ENCODE assay signal across 10 mouse cellular contexts in the genomic region with DNA sequence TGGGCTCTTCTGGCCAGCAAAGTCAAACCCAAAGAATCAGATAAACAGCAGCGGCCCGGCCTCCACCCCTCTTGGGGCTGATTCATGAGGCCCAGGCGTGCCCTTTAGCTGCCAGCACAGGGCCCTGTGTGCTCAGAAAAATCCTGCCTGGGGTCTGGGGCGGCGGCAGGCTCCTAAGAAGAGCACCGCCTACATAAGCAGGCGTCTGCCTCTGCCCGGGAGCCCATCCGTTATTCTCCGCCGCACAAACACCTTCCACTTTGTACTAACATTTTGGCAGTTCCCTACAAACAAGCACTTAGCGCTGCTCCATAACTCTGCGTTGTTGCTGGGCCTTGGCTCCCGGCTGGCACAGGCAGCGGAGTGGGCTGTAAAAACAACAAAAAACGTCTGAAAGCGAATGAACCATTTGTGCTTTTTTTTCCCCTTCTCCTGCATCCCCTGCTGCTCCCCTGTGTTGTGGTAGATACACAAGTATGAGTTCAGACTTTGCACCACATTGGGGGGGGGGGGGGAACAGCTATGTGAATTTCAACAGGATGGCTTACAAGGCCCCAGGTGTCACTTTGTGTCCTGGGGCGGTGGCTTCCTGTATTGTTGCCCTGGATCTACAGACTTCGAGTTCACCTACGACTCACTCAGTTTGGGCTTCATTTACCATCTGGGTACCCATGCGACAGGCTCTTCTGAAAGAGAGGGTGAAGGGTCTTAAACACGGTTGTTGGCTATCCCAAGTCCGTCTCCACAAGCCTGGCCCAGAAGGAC.
DNase-seq lines count a peak whose midpoint lies in the region; ATAC-seq lines count a peak whose summit lies in the region.
"Had no signal": no experiment of that assay in that cellular context is flagged by ENCODE, and none has a peak within 500 bp of the region (broad histone marks: within the 10 kb centered on the region; RNA-seq: fewer than 3 reads in every experiment).

No protein-coding gene starts in this region.

- H3K36me3 ChIP-seq in limb, embryonic 11.5 days (ENCODE audit: control insufficient read depth, insufficient read depth, low read length): no peaks in the 10 kb centered on the region

- H3K9ac ChIP-seq in limb, embryonic 11.5 days (ENCODE audit: low read length): no peak overlapping the region
- H3K9ac ChIP-seq: liver, embryonic 14.5 days had no signal

- no peaks in the 10 kb centered on the region for H3K9me3 ChIP-seq in limb, embryonic 11.5 days (ENCODE audit: control insufficient read depth, low read length)

- peak; percentile 11 to 24 for DNase-seq in layer of hippocampus, postnatal 36 days
- DNase-seq in layer of hippocampus, adult 9-10 months (ENCODE audit: low spot score): no peak
- DNase-seq in embryo, embryonic 9.5 days (ENCODE audit: extremely low spot score): peak; percentile 25
- peak; percentile 43 for DNase-seq in limb, embryonic 11.5 days (ENCODE audit: low spot score)
- DNase-seq in thymus, postnatal 10 days (ENCODE audit: low spot score in 2 of 2): peak; percentile 55 to 61
- no peak for DNase-seq in adrenal gland, postnatal 4 days (ENCODE audit: low spot score in 2 of 2)
- DNase-seq in left cerebral cortex, adult 9 months (ENCODE audit: low spot score in 2 of 2): no peak
- DNase-seq: kidney, postnatal 10 days had no signal

- ATAC-seq in limb, embryonic 11.5 days (ENCODE audit: insufficient number of reproducible peaks, low FRiP score, low TSS enrichment, low read depth): no peak
- ATAC-seq: Patski had no signal

- H3K4me3 ChIP-seq in limb, embryonic 11.5 days (ENCODE audit: low read depth, low read length): no peak overlapping the region

- no peaks in the 10 kb centered on the region for H3K27me3 ChIP-seq in limb, embryonic 11.5 days (ENCODE audit: control insufficient read depth, insufficient read depth, low read length)
- H3K27me3 ChIP-seq: Patski had no signal

- H3K4me2 ChIP-seq in limb, embryonic 11.5 days (ENCODE audit: low read depth, severe bottlenecking): no peak overlapping the region

- H3K4me1 ChIP-seq in limb, embryonic 11.5 days (ENCODE audit: control insufficient read depth, insufficient read depth, low read length): peaks cover 11% of the 10 kb centered on the region

- peak overlapping the region; percentile 51; the same call in 1 of the 2 replicates for H3K27ac ChIP-seq in limb, embryonic 11.5 days (replicated peaks; ENCODE audit: low read depth, low read length)
- H3K27ac ChIP-seq: liver, embryonic 14.5 days had no signal

- WGBS in limb, embryonic 11.5 days: 31% methylated on average over 23 of the region's 23 CpGs

Comparison
In these comparisons a context has a peak if more than half of its experiments do, and no peak if none do; other contexts are left out.
1. DNase-seq: peak in layer of hippocampus, postnatal 36 days (2 of 2), embryo, embryonic 9.5 days (single experiment), limb, embryonic 11.5 days (single experiment) and thymus, postnatal 10 days (2 of 2); none in layer of hippocampus, adult 9-10 months (single experiment), adrenal gland, postnatal 4 days (0 of 2) and left cerebral cortex, adult 9 months (0 of 2).